Mouse (Mus musculus): ENCODE measurements around the gene Psmc3ip. TPM values are rescaled to one million over a fixed set of nuclear protein-coding genes. Genes with fewer than 3 reads are reported as not detected.

The Psmc3ip gene
- polyA plus RNA-seq, 1 experiment = 30.8 TPM

DNA sequence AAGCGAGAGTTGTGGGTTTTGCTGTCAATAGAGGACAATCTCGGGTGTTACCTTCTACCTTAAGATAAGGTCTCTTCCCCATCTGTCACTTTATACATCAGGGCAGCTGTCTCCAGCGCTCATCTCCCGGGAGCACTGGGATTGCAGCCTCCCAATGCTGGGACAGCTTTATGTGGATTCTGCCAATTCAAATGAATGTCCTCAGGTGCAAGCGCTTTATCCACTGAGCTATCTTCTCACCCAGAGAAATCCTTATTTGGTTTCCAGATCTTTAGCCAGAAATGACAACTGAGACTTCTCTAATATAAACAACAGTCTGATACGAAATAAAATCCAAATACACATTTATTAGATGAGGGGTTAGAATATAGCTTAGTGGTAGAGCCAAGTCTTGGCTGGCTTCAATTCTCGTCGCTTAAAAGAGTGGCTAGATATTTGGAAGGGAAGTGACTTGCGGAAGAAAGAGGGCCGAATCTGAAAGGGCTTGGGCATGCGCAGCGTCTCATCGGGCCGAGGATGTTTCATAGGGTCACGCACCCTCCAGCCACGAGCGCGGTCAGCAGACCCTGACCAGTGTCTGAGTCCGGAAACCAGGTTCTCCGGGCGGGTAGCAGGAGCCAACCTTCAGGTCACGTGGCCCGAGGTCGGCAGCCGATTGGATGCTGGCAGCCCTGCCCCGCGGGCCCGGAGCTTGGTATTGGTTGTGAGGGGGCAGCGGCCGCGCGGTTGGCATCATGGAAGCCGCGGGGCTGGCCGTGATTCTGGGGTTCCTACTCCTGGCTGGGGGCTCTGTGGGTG is 25.6 kb downstream of the Psmc3ip start, which contains the start of gene Naglu:
Naglu (plus strand) TSS at position 622 of the 798 bp plus-strand sequence.
- TF ChIP-seq GATA1 (IDR thresholded peaks at IDR 0.05; ENCODE audit: low read length) = no peak

DNA sequence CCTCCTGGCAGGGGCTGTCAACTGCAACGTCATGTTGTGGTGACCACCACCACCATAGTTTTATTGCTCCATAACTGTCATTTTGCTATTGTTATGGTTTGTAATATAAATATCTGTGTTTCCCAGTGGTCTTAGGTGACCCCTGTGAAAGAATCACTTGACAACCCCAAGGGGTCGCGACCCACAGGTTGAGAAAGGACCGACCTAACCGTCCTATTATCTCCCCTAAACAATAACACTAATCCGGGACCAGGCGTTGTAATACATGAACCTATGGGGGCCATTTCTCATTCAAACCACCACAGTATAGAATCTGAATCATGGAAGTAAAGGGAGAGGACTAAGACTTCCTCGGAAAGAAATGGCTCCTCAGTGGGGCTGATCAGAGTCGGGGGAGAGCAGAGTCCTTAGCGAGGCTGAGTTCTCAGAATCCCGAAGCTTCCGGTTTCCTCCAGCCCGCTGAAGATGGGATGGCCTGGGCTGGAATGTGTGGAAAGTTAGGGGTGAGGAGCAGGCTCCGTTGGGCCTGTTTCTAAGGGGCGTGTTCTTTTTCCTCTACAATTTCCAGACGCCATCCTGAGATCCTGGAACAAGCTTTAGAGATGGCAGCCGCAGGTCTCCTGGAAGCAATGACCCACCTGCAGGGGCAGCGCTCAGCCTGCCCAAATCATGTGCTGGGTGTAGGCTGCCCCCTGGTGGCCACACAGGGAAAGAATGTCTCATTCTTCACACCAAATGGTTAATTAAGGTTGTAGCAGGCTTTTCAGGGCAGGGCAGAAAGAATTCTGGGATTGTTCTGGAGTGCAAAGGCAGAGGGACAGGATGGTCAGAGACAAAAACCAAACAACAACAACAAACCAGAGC is 28.5 kb downstream of the Psmc3ip start:
- no peak for TF ChIP-seq GATA1 (IDR thresholded peaks at IDR 0.05; ENCODE audit: low read length)

DNA sequence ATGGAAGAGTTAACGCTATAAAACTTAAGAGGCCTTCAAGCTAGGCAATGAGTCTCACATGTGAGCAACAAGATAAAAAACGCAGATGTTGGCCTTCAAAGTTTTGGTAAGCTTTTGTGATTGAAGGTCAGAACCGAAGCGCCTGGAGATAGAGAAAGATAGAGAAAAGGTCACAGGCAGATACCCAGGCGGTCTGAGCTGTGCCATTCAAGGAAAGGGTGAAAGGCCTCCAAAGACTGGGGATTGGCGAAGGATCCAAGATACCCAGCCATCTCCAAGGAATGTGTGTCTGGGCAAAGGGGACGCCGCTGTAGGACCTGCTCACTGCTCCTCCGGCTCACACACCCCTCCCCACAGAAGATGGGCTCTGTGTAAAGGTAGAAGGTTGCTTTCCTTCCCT is 30.2 kb downstream of the Psmc3ip start:
- TF ChIP-seq GATA1 (IDR thresholded peaks at IDR 0.05; ENCODE audit: low read length) = no peak

DNA sequence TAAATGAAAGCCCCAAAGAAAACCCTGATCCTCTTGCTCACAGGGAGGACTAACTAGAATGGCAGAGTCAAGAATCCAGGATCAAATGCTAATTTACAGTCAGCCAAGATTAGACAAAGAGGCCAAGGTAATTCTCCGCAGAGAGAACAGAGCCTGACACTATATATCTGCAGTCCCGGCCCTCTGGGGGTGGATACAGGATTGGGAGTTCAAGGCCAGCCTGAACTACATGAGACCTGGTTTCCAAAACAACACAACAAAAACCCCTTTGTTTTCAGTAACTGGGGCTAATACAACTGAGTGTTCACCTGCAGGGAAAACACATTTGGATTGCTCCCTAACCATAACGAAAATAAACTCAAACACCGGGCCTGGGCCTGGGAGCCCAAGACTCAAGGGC is 30.8 kb downstream of the Psmc3ip start:
- TF ChIP-seq GATA1 (IDR thresholded peaks at IDR 0.05; ENCODE audit: low read length) = no peak

DNA sequence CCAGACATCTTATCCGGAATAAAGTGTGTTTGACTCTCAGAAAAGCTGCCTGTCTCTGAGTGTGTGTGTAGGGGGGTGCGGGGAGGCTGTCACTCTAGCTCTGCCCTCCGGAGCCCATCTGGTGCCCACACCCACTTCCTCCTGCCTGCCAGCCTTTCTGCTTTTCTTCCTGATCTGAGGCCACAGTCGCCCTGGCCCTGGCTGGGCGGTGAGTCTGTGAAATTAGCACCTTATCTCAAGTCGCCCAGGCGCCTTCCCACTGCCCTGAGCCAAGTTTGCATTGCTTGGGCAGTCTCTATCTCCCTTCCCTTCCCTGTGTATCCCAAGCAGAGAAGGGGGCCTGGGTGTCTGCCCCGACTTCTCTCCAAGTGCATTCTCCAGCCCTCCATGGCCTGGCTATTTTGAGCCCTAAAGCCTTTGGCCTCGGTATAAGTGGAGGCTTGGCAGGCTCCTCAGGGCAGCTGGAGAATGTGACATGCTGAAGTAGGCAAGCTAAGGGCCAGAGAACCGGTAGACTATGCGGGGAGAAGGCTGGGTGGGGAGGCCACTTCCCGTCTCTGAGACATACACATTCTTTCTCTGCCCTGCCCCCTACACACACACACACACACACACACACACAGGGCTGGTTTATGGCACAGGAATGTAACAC is 31.4 kb downstream of the Psmc3ip start:
- peak; percentile 36 for TF ChIP-seq GATA1 (IDR thresholded peaks at IDR 0.05; ENCODE audit: low read length)

DNA sequence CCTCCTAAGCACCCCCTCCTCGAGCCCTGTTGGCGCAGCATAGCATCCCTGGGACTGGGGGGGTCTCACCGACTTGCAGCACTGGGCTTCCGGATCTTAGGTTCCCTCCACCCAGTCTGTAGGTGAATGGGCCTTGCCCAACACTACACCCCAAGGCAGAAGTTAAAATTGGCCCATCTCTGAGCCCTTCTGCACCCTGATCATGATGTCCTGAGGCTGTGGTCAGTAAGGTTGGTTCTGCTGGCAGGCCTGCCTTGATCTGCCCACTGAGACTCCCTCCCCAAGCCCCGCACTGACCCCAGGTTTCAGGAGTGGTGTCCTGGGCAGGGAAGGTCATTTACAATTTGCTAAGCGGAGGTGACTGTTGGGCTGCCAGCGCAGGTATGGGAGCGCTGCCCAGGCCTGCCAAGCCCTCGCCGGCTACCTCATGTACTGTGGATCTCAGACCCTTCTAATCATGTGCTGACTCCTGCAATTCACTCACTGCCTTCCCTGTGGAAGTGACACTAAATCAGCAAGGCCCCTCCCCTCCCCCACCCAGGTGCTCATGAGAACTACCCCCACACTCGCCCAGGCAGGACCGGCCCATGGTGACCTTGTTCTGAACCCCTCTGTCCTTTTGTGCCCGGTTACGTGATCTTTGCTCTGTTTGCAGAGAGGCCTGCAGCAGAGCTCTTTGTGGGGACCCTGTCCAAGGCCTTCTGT is 32.1 kb downstream of the Psmc3ip start:
- no peak for TF ChIP-seq GATA1 (IDR thresholded peaks at IDR 0.05; ENCODE audit: low read length)

DNA sequence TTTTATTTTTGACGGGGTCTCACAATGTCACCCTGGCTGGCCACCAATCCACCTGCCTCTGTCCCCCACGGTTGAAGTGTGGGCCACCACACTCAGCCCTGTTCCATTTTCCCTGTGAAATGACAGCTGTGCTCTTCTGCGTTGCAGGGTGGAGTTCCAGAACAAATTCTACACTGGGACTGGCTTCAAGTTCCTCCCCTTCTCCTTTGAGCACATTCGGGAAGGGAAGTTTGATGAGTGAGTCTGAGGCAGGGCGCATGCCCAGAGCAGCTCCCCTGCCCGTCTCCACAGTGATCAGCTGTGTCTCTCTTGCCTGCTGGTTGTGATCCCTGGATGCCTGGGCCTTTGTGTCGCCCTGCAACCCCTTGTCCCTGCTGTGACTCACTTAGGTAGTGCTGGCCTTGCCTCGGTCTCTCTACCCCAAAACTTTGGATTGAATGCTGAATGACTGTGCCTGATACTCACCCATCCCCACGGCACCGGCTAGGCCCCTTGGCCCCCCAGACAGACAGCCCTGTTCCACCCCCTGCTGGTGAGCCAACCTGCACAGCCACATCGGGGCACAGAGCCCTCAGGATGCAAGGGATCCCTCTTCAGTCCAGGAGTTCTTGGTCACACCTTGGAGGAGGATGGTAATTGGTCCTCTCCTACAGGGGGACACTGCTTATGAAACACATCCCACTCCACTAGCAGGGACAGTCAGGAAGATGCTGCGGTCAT is 32.9 kb downstream of the Psmc3ip start:
- TF ChIP-seq GATA1 (IDR thresholded peaks at IDR 0.05; ENCODE audit: low read length) = no peak

DNA sequence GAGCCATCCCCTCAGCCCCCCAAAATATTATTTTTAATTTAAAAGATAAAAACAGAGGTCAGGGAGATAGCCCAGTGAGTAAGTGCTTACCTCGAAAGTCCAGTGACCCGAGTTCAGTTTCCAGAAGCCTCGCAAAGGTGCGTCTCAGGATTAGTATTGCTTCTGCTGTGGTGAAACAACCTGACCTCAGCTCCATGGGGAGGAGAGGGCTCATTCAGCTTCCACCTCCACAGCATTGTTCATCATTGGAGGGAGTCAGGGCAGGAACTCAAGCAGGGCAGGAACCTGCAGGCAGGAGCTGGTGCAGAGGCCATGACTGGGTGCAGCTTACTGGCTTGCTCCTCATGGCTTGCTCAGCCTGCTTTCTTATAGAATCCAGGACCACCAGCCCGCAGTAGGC is 34.2 kb downstream of the Psmc3ip start:
- no peak for TF ChIP-seq GATA1 (IDR thresholded peaks at IDR 0.05; ENCODE audit: low read length)

DNA sequence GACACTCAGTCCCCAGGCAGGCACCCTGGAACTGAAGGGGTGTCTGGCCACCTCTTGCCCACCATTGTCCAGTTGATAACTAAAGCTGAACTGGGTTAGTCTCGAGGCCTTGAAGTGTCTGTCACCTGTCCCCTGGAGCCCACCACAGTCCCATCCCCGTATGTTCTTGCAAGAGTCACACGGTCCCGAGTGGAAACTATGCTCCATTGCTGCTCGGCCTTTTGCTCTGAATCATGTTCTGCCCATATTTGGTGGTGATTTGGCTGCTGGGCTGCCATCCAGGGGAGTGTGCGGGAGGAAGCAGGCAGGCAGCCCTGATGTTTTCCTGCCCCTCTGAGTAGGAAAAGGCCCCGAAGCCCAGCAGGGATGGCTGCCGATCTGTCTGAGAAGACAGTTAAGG is 35.1 kb downstream of the Psmc3ip start:
- no peak for TF ChIP-seq GATA1 (IDR thresholded peaks at IDR 0.05; ENCODE audit: low read length)

DNA sequence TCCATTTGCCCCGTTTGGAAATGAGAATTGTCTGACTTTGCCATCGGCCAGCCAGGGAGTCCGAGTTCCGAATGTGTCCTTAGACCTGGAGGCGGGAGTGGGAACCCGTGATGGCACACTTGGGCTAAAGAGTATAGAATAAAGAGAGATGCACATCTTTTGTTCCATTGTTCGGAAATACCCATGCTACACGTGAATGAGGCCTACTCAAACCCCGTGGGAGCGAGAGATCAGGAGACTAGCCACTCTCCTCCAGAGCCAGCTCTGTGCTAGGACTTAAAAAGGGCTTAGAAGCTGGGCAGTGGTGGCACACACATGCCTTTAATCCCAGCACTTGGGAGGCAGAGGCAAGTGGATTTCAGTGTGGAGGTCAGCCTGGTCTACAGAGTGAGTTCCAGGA is 35.8 kb downstream of the Psmc3ip start:
- no peak for TF ChIP-seq GATA1 (IDR thresholded peaks at IDR 0.05; ENCODE audit: low read length)

DNA sequence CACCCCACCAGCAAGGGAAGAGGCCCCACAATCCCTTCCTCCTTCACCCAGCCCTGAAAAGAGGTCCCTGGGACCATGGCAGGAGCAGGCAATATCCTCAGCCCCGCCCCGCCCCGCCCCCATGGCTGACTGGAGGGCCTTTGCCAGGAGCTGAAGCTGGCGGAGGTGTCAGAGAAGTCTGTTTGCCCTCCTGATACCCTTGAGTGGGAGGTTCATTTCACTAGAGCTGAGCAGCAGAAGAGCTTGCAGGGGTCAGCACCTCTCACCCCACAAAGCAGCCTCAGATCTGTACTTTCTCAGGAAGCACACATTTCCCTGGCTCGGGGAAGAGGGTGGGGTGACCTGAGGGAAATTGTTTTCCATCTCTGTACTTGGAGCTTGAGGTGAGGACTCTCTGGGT is 36.5 kb downstream of the Psmc3ip start:
- no peak for TF ChIP-seq GATA1 (IDR thresholded peaks at IDR 0.05; ENCODE audit: low read length)

DNA sequence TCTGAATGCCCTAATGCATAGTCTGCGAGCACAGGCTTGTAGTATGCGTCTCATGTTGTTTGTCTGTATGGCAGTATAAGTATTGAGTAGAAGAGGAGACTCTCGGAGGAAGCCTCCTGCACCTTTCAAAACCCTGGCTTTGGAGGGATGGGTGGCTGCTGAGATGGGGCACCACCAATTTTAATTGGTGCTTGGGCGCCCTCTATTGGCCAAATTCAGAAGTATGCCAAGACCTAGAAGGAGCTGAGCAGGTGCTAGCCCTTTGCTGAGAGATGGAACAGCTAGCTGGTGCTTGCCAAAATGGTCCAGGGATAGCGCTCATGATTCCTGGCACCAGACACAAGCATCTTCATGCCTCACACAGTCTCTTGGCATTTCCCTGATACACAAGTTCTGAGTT is 37.4 kb downstream of the Psmc3ip start:
- TF ChIP-seq GATA1 (IDR thresholded peaks at IDR 0.05; ENCODE audit: low read length) = no peak

DNA sequence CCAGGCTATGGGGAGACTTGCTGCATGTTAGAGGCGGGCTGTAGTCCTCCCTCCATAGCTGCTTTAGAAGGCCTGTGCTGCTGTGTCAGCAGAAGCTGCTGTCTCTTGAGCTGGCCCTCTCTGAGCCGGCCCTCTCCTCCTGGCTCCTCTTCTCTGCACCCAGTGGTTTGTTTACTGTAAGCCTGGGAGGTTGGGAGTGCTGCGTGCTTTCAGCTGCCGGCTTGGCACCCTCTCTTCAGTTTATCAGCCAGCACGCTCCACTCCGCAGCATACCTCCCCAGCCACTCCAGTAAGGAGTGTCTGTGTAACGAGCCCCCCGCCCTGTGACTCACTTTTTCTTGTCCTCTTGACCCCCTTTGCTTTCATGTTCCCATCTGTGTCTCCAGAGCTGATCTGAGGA is 38.4 kb downstream of the Psmc3ip start:
- no peak for TF ChIP-seq GATA1 (IDR thresholded peaks at IDR 0.05; ENCODE audit: low read length)

DNA sequence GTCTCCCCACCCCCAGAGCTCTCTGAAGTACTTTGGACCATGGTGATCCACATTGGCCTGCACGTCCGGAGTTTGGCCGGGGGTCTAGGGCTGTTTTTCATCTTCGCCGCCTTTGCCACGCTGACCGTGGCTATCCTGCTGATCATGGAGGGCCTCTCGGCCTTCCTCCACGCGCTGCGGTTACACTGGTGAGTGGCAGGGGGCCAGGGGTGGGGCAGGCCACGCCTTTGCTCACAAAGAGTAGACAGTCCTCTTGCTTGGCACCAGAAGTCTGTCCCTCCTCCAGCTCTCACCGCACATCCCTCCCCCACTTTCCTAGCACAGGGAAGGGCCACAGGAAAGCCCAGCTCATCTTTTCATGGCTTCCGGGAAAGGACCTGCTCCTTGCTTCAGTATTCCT is 39.8 kb downstream of the Psmc3ip start:
- no peak for TF ChIP-seq GATA1 (IDR thresholded peaks at IDR 0.05; ENCODE audit: low read length)

DNA sequence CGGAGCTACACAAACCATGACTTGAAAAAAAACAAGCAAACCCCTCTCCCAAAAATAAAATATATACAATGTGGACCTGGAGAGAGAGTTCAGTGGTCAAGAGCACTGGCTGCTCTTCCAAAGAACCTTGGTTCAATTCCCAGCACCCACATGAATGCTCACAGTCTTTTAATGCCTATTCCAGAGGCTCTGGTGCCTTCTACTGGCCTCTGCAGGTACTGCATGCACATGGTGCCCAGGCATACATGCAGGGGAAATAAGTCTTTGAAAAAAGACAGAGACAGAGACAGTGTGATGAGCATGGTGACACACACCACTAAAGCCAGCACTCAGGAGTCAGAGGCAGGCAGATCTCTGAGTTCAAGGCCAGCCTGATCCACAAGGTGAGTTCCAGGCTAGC is 41.3 kb downstream of the Psmc3ip start:
- TF ChIP-seq GATA1 (IDR thresholded peaks at IDR 0.05; ENCODE audit: low read length) = no peak
